Mouse (Mus musculus): Measurements from ENCODE around the gene Rps19.

DNA sequence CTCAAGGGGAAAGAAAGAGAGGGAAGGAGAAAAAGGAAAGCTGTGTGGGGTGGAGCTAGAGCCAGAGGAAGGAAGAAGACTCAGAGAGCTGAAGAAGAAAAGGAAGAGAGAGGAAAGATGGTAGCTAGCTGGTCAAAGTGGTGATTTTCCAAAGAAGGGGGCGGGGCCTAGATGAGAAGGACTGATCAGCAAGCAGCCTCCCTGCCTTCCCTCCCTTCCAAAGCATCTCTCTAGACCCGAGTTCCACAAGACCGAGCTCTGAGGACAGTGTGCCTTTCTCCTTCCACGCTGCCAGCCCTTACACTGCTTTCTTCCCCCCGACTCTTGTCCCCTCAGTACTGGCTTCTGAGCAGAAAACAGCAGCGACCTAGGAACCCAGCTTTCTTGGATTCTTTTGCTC, 20.0 kb upstream of the Rps19 start:
- TF ChIP-seq CTCF (IDR thresholded peaks at IDR 0.05; ENCODE audit: low read depth, low read length) = no peak
- TF ChIP-seq EP300 (IDR thresholded peaks at IDR 0.05; ENCODE audit: insufficient read depth, low read depth, low read length) = no peak

Measured in ES-Bruce4 (cell line).